Mouse (Mus musculus) lung, adult 2 months (tissue): ENCODE data around the gene Gm14393. TPM values are rescaled to one million over a fixed set of nuclear protein-coding genes. Genes with fewer than 3 reads are reported as not detected.
"Not testable (repeated sequence)": the region's sequence is repeated elsewhere in the genome, so short reads cannot be mapped to it uniquely, and the experiment has no call there.

Experiments
- DNase-seq: peaks from one replicate; pipeline ENCODE4 v3.0.0; 2022
- H3K4me1 ChIP-seq: fragments of 200-500 bp; 2 replicates; pipeline ENCODE4 v1.6.1; 2011; ENCODE audit warnings: low read length; ENCODE audit not compliant: control insufficient read depth, insufficient read depth
- H3K4me3 ChIP-seq: fragments of 200-500 bp; replicated peaks from 2 replicates; pipeline ENCODE3; 2011; ENCODE audit warnings: low read depth, mild to moderate bottlenecking, control low read depth, low read length; ENCODE audit errors: extremely low read depth
- WGBS: fragments of 180-500 bp; shearing (Covaris S2); methylation state at CpG from one replicate; pipeline ENCODE4 v1.1.7; 2018; 5-methylcytosine and 5-hydroxymethylcytosine counted together
- polyA plus RNA-seq: library from polyadenylated mRNA; depleted of rRNA; stranded (reverse); fragments of >200 nt; gene quantifications from 2 replicates; pipeline ENCODE4 v1.2.3, GENCODE M21; 2012; rRNA removed

The Gm14393 gene
- not detected in 2 replicates for polyA plus RNA-seq

DNA sequence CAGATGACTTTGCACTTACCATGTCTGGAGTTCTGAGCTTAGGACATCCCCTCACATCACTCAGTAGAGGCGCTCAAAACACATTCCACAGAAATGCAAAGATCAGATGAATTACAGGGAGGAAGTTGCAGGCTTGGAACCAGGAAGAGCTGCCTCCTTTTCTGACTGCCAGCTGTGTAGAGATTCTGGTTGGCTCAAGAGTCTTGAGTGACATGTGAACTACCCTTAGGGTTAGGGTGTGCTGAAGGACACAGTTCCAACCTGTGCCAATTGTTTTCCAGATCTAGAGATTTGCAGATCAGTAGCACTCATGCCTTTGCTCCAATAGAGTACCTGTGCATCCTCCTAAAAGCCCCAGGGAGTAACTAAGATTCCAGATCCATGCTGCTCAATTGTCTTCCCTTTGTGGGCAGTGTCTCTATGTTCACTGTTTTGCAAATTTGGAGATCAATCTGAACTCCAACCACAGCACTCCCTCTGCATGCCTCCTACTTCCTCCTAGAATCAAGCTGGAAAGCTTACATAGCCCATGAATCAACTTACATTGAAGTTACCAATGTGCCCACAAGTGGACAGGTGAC, at the start of gene Gm14393:
Gene Gm14393, minus strand, starts transcription at position 101 of the 581 bp plus-strand sequence.
- not testable (repeated sequence) for H3K4me1 ChIP-seq, DNase-seq, H3K4me3 ChIP-seq
- 67% methylated on average over 1 of the region's 1 CpGs for WGBS

GRCm38 (mm10) chr2:175044268-175044667, 23.3 kb downstream of the Gm14393 start:
- 96% methylated on average over 27 of the region's 27 CpGs for WGBS
- not testable (repeated sequence) for H3K4me1 ChIP-seq, DNase-seq, H3K4me3 ChIP-seq

Other genes with a start within 250 kb of the Gm14393 start
- gene Gm14444, start 57.5 kb downstream of the Gm14393 start, polyA plus RNA-seq = not detected in 2 replicates
- gene Gm14399, start 74.2 kb upstream of the Gm14393 start, polyA plus RNA-seq = 0.66 and 1.1 TPM in 2 replicates
- 0.08 and 0.15 TPM in 2 replicates for gene Gm14443, start 108.1 kb upstream of the Gm14393 start, polyA plus RNA-seq
- 2.5 and 6.2 TPM in 2 replicates for gene Gm14391, start 139.1 kb upstream of the Gm14393 start, polyA plus RNA-seq
- not detected in 2 replicates for gene Gm14440, start 207.3 kb upstream of the Gm14393 start, polyA plus RNA-seq